Mouse (Mus musculus) ES-CJ7 (cell line): ENCODE measurements around the gene Gm49352.
"Not testable (repeated sequence)": the region's sequence is repeated elsewhere in the genome, so short reads cannot be mapped to it uniquely, and the experiment has no call there.

Source experiments
- DNase-seq: peaks from one replicate; pipeline ENCODE4 v3.0.0; 2011; ENCODE audit warnings: low read depth, low spot score

The Gm49352 gene

DNA sequence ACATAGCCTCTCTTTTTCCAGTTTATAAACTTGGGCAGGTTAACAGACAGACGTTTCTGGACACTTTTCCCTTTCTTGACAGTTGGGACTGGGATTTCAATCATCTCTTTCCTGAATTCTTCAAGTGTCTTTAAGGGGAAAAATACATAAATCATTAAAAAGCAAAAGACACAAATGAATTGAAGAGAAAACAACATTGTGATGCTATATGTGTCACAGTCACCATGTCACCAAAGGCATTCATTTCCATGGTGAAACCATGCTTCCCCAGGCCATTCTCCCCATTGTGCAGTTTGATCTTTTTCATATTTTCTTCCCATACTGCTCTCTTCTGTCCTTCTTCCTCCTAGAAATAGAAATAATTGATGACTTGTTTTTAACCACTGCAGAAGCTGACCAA lies at the start of gene Gm49352:
Gm49352 (minus strand) TSS at position 101 of the 400 bp plus-strand sequence.
- not testable (repeated sequence) for DNase-seq

DNA sequence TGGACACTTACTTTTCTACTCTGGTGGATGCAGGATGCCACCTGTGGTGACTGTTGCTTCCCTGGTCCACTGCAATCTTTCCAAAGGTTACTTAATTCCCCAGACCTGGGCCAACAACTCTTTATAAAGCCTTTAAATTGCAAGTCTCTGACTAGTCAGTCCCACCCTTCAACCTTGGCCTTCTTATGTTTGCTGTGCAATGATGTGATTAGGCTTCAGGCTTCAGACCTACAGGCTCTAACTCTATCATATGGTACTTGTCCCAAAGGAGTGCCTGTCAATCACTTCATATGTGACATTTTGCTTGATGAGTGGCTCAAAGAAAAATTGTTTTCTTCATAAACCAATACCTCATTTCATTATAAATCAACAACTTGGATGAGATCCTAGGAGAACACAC lies 2.1 kb upstream of the Gm49352 start, which contains the start of gene Cts3:
Cts3 (minus strand) TSS at position 101 of the 400 bp plus-strand sequence.
- no peak for DNase-seq

DNA sequence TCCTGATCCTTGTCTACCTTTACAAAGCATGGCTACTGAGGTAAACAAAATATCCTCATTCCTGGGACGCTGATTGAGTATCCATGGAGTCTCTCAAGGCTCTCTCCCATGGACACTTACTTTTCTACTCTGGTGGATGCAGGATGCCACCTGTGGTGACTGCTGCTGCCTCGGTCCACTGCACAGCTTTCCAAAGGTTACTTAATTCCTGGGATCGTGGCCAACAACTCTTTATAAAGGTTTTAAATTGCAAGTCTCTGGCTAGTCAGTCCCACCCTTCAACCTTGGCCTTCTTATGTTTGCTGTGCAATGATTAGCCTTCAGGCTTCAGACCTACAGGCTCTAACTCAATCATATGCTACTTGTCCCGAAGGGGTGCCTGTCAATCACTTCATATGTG lies 26.3 kb downstream of the Gm49352 start, which contains the start of gene Ctsm:
Ctsm (minus strand) TSS at position 209 of the 400 bp plus-strand sequence.
- DNase-seq, result no peak
